40 mouse cellular contexts compared by ENCODE assay signal in genomic region chr5:67060519-67060918, GRCm38 (mm10). TPM values are rescaled to one million over a fixed set of nuclear protein-coding genes. Genes with fewer than 3 reads are reported as not detected.
A peak's percentile ranks its signal among the peaks of the same experiment; 100 is the strongest.
DNase-seq lines count a peak whose midpoint lies in the region; ATAC-seq and TF ChIP-seq lines count a peak whose summit lies in the region.
"Had no signal": no experiment of that assay in that cellular context is flagged by ENCODE, and none has a peak within 500 bp of the region (broad histone marks: within the 10 kb centered on the region; RNA-seq: fewer than 3 reads in every experiment).

No protein-coding gene starts in this region.

- no peaks in the 10 kb centered on the region for H3K27me3 ChIP-seq in forebrain, embryonic 16.5 days (replicated peaks; ENCODE audit: control insufficient read depth, insufficient read depth, low read length)
- no peaks in the 10 kb centered on the region for H3K27me3 ChIP-seq in forebrain, embryonic 10.5 days (ENCODE audit: poor library complexity, severe bottlenecking)
- H3K27me3 ChIP-seq in hindbrain, postnatal 0 days (ENCODE audit: insufficient read depth, low read length) = no peaks in the 10 kb centered on the region
- H3K27me3 ChIP-seq in hindbrain, embryonic 14.5 days (ENCODE audit: control insufficient read depth, insufficient read depth, low read length) = no peaks in the 10 kb centered on the region
- H3K27me3 ChIP-seq: embryonic facial prominence, embryonic 12.5 days; heart, embryonic 13.5 days; limb, embryonic 12.5 days; liver, embryonic 15.5 days; midbrain, embryonic 12.5 days; neural tube, embryonic 12.5 days had no signal

- no peak for TF ChIP-seq CTCF in hindbrain, postnatal 0 days (IDR thresholded peaks at IDR 0.05; ENCODE audit: low read depth)
- TF ChIP-seq CTCF in brain, embryonic 14.5 days (IDR thresholded peaks at IDR 0.05; ENCODE audit: borderline replicate concordance, extremely low read depth, insufficient read depth, insufficient read length) = no peak

- no peak overlapping the region for H3K27ac ChIP-seq in forebrain, embryonic 16.5 days (ENCODE audit: low read length)
- H3K27ac ChIP-seq in forebrain, embryonic 10.5 days = no peak overlapping the region
- H3K27ac ChIP-seq in hindbrain, postnatal 0 days = no peak overlapping the region
- H3K27ac ChIP-seq in hindbrain, embryonic 14.5 days = no peak overlapping the region
- H3K27ac ChIP-seq: embryonic facial prominence, embryonic 12.5 days; heart, adult 2 months; heart, embryonic 13.5 days; limb, embryonic 12.5 days; liver, embryonic 15.5 days; midbrain, embryonic 12.5 days; neural tube, embryonic 12.5 days; stomach, postnatal 0 days had no signal

- H3K4me2 ChIP-seq in forebrain, embryonic 16.5 days (ENCODE audit: low read length) = no peak overlapping the region
- no peak overlapping the region for H3K4me2 ChIP-seq in hindbrain, postnatal 0 days (ENCODE audit: low read depth, low read length)
- H3K4me2 ChIP-seq in hindbrain, embryonic 14.5 days (replicated peaks) = no peak overlapping the region
- H3K4me2 ChIP-seq: embryonic facial prominence, embryonic 12.5 days; heart, embryonic 13.5 days; limb, embryonic 12.5 days; liver, embryonic 15.5 days; lung, embryonic 14.5 days; midbrain, embryonic 12.5 days; neural tube, embryonic 12.5 days had no signal

- WGBS in forebrain, embryonic 16.5 days = 65% methylated on average over 2 of the region's 4 CpGs
- WGBS in forebrain, embryonic 10.5 days = 59% methylated on average over 3 of the region's 4 CpGs
- WGBS in hindbrain, postnatal 0 days = 34% methylated on average over 3 of the region's 4 CpGs
- WGBS in hindbrain, embryonic 14.5 days = 40% methylated on average over 3 of the region's 4 CpGs

- H3K36me3 ChIP-seq in forebrain, embryonic 16.5 days (ENCODE audit: control insufficient read depth, insufficient read depth) = no peaks in the 10 kb centered on the region
- H3K36me3 ChIP-seq in forebrain, embryonic 10.5 days (replicated peaks) = no peaks in the 10 kb centered on the region
- peaks cover 3% of the 10 kb centered on the region; the same call in 1 of the 2 replicates for H3K36me3 ChIP-seq in hindbrain, postnatal 0 days (ENCODE audit: insufficient read depth, low read length)
- 0 out of 2 replicates have a peak, but pooled peaks cover 2% of the 10 kb centered on the region for H3K36me3 ChIP-seq in hindbrain, embryonic 14.5 days (replicated peaks; ENCODE audit: control insufficient read depth, insufficient read depth)
- H3K36me3 ChIP-seq: embryonic facial prominence, embryonic 12.5 days; limb, embryonic 12.5 days; liver, embryonic 15.5 days; midbrain, embryonic 12.5 days; neural tube, embryonic 12.5 days had no signal

- H3K4me1 ChIP-seq in forebrain, embryonic 16.5 days (replicated peaks; ENCODE audit: control insufficient read depth, insufficient read depth, low read length) = peaks cover 4% of the 10 kb centered on the region; the same call in 1 of the 2 replicates
- H3K4me1 ChIP-seq in forebrain, embryonic 10.5 days = no peaks in the 10 kb centered on the region
- no peaks in the 10 kb centered on the region for H3K4me1 ChIP-seq in hindbrain, postnatal 0 days (ENCODE audit: insufficient read depth, low read length)
- H3K4me1 ChIP-seq in hindbrain, embryonic 14.5 days (replicated peaks; ENCODE audit: control insufficient read depth, insufficient read depth, low read length) = no peaks in the 10 kb centered on the region; the same call in 1 of the 2 replicates
- H3K4me1 ChIP-seq: embryonic facial prominence, embryonic 12.5 days; limb, embryonic 12.5 days; liver, embryonic 15.5 days; midbrain, embryonic 12.5 days; neural tube, embryonic 12.5 days had no signal

- H3K4me3 ChIP-seq in forebrain, embryonic 16.5 days (replicated peaks; ENCODE audit: low read length) = no peak overlapping the region
- H3K4me3 ChIP-seq in forebrain, embryonic 10.5 days = no peak overlapping the region
- no peak overlapping the region for H3K4me3 ChIP-seq in hindbrain, postnatal 0 days (ENCODE audit: low read length)
- H3K4me3 ChIP-seq in hindbrain, embryonic 14.5 days (replicated peaks; ENCODE audit: low read length) = no peak overlapping the region
- H3K4me3 ChIP-seq: embryonic facial prominence, embryonic 12.5 days; heart, adult 2 months; heart, embryonic 13.5 days; limb, embryonic 12.5 days; liver, embryonic 15.5 days; midbrain, embryonic 12.5 days; myocyte; neural tube, embryonic 12.5 days had no signal

- no peak overlapping the region for H3K9ac ChIP-seq in forebrain, embryonic 16.5 days (replicated peaks; ENCODE audit: low read depth, low read length)
- H3K9ac ChIP-seq in hindbrain, postnatal 0 days (replicated peaks; ENCODE audit: low read length) = no peak overlapping the region
- H3K9ac ChIP-seq in hindbrain, embryonic 14.5 days = no peak overlapping the region
- H3K9ac ChIP-seq: embryonic facial prominence, embryonic 12.5 days; heart, embryonic 13.5 days; limb, embryonic 12.5 days; liver, embryonic 15.5 days; lung, embryonic 14.5 days; midbrain, embryonic 12.5 days; neural tube, embryonic 12.5 days had no signal

- no peaks in the 10 kb centered on the region for H3K9me3 ChIP-seq in forebrain, embryonic 16.5 days (ENCODE audit: control insufficient read depth, low read length)
- H3K9me3 ChIP-seq in forebrain, embryonic 10.5 days = no peaks in the 10 kb centered on the region
- no peaks in the 10 kb centered on the region for H3K9me3 ChIP-seq in hindbrain, postnatal 0 days (ENCODE audit: low read length)
- H3K9me3 ChIP-seq in hindbrain, embryonic 14.5 days (ENCODE audit: control insufficient read depth, low read length) = no peaks in the 10 kb centered on the region
- H3K9me3 ChIP-seq: embryonic facial prominence, embryonic 12.5 days; heart, embryonic 13.5 days; limb, embryonic 12.5 days; liver, embryonic 15.5 days; midbrain, embryonic 12.5 days; neural tube, embryonic 12.5 days had no signal

- 0 out of 2 replicates have a peak, but pooled peaks have one; percentile 31 for ATAC-seq in forebrain, embryonic 16.5 days
- 0 out of 2 replicates have a peak, but pooled peaks have one; percentile 32 for ATAC-seq in hindbrain, postnatal 0 days
- ATAC-seq in hindbrain, embryonic 14.5 days (ENCODE audit: low FRiP score) = no peak; the same call in 1 of the 2 replicates
- ATAC-seq in megakaryocyte, adult 5-6 weeks (ENCODE audit: poor library complexity, severe bottlenecking) = peak; percentile 15; the same call in 1 of the 2 replicates
- ATAC-seq: inflammation-experienced regulatory T-cells, adult 6 months; Patski had no signal

- no peak for TF ChIP-seq POLR2A in brain, embryonic 14.5 days (IDR thresholded peaks at IDR 0.05; ENCODE audit: borderline replicate concordance, extremely low read depth, insufficient read depth, insufficient read length, poor library complexity, severe bottlenecking)

- DNase-seq in forebrain, embryonic 10.5 days (ENCODE audit: extremely low spot score, low spot score) = no peak
- DNase-seq in hindbrain, postnatal 0 days (ENCODE audit: low spot score) = peak; percentile 52
- DNase-seq in hindbrain, embryonic 14.5 days (ENCODE audit: low spot score) = no peak
- peak; percentile 30 for DNase-seq in brain, embryonic 14.5 days (ENCODE audit: low read depth)
- DNase-seq in spleen, postnatal 14 days (ENCODE audit: low spot score in 2 of 2) = no peak
- DNase-seq: adrenal gland, postnatal 10 days; cerebellum, adult 2 months; cerebellum, postnatal 25 days; embryo, embryonic 11 days; gastrocnemius, postnatal 25 days; heart, adult 2 months; heart, postnatal 10 days; kidney, adult 11 months; kidney, postnatal 14 days; layer of hippocampus, adult 9-11 months; lung, embryonic 14.5 days; lung, postnatal 14 days; right cerebral cortex, adult 18-20 months; spleen, adult 18-20 months; thymus, adult 2 months; thymus, postnatal 36 days had no signal

RNA-seq across cellular contexts. Expression of gene Phox2b, which starts 38.6 kb away (rescaled TPM):
- not detected in 2 replicates for polyA plus RNA-seq in forebrain, embryonic 16.5 days (2015; fragmentation: Nextera tagmentation; extraction: Ambion mirVana)
- polyA plus RNA-seq in forebrain, embryonic 10.5 days (2016; fragmentation: Nextera tagmentation; extraction: Ambion mirVana) = 0.05 TPM in 1 of 2 replicates, not detected in the other
- 11.3 and 17.3 TPM in 2 replicates for total RNA-seq in hindbrain, postnatal 0 days (2014; rRNA removed)
- polyA plus RNA-seq in hindbrain, postnatal 0 days (2015; fragmentation: Nextera tagmentation; extraction: Ambion mirVana) = 15.3 and 15.8 TPM in 2 replicates
- polyA plus RNA-seq in hindbrain, embryonic 14.5 days (2014; fragmentation: Nextera tagmentation; extraction: Ambion mirVana) = 24.3 and 27.3 TPM in 2 replicates
- 4.6 and 16.8 TPM in 2 replicates for polyA plus RNA-seq in brain, embryonic 14.5 days (2012; rRNA removed)
- not detected in 2 replicates for total RNA-seq in megakaryocyte, adult 5-6 weeks (2015)
- total RNA-seq in megakaryocyte, adult 5-6 weeks (2017) = not detected in 2 replicates
- total RNA-seq: gastrocnemius, adult 18-20 months; gastrocnemius, postnatal 25 days; heart, adult 2 months; hematopoietic stem cell, adult 5-6 weeks; left cerebral cortex, postnatal 10 days; liver, adult 2 months; MEL had no signal
- polyA plus RNA-seq: frontal cortex, adult 2 months; kidney, embryonic 14.5 days; liver, adult 2 months; myocyte; Patski; thymus, adult 2 months had no signal

Comparison
In these comparisons a context has a peak if more than half of its experiments do, and no peak if none do; other contexts are left out.
1. DNase-seq: peak in hindbrain, postnatal 0 days (single experiment) and brain, embryonic 14.5 days (single experiment); none in forebrain, embryonic 10.5 days (single experiment), hindbrain, embryonic 14.5 days (single experiment) and spleen, postnatal 14 days (0 of 2).